Mouse (Mus musculus) brain, adult 10 weeks (tissue): ENCODE data around the gene Sh3bp5l. TPM values are rescaled to one million over a fixed set of nuclear protein-coding genes. Genes with fewer than 3 reads are reported as not detected.

Experiments
- polyA plus RNA-seq: library from polyadenylated mRNA; stranded (reverse); fragments of 350-450 nt; fragmentation: Illumina TruSeq; extraction: RNeasy Lipid Tissue Mini Kit (QIAGEN cat#74804); gene quantifications from one replicate; pipeline ENCODE4 v1.2.3, GENCODE M21; 2015; ENCODE audit warnings: low read depth, low replicate concordance

The Sh3bp5l gene
- 37.3 TPM for polyA plus RNA-seq

GRCm38 (mm10) chr11:58330276-58331148 lies at the start of gene Sh3bp5l, which contains the start of gene Zfp672:
Gene Sh3bp5l (plus strand): TSS chr11:58330724.
Gene Zfp672 (minus strand): TSS chr11:58330339.

GRCm38 (mm10) chr11:58306860-58307308 lies 23.6 kb upstream of the Sh3bp5l start, which contains the start of gene Zfp692:
Gene Zfp692 (plus strand): TSS chr11:58307069.

DNA sequence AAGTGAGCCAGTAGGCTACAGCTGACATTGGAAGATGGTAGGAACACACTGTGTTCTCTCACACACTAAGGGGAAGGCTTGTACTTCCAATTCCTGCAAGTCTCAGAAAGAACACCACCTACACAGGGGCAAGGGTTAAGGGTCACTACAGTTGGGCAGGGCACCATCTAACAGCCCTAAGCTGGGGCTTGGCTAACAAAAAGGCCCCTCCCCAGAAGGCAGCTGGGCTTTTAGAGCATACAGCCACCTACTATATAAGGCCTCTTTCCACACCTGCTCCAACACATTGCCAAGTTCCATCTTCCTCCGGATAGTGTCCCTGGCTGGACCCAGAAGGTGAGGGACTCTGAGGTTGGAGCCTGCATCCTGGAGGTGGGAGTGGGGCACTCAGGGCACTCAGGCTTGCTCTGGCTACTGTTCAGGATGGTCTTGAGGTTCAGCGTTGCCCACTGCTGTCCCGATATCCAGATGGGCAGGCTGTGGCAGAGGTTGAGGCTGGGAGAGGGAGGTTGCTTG lies 48.3 kb downstream of the Sh3bp5l start, which contains the start of gene Lypd8:
Gene Lypd8 (plus strand): TSS at position 281 of the 516 bp plus-strand sequence.

Other genes starting within 250 kb of the Sh3bp5l start
- gene Gm12248, start 237.6 kb upstream of the Sh3bp5l start, polyA plus RNA-seq, result not detected
- 65.9 TPM for gene Cnot8, start 226.6 kb upstream of the Sh3bp5l start, polyA plus RNA-seq
- 10.2 TPM for gene Gemin5, start 162.2 kb upstream of the Sh3bp5l start, polyA plus RNA-seq
- gene Mrpl22, start 159.1 kb upstream of the Sh3bp5l start, polyA plus RNA-seq, result 69.5 TPM
- gene Igtp, start 131.2 kb upstream of the Sh3bp5l start, polyA plus RNA-seq, result 6.6 TPM
- 3.0 TPM for gene Irgm2, start 131.1 kb upstream of the Sh3bp5l start, polyA plus RNA-seq
- gene 4930438A08Rik, start 55.9 kb upstream of the Sh3bp5l start, polyA plus RNA-seq, result not detected
- gene Zfp692, start 23.7 kb upstream of the Sh3bp5l start, polyA plus RNA-seq, result 26.8 TPM
- 35.8 TPM for gene Zfp672, start 385 bp upstream of the Sh3bp5l start, polyA plus RNA-seq
- not detected for gene Lypd8, start 48.3 kb downstream of the Sh3bp5l start, polyA plus RNA-seq
- gene 1810065E05Rik, start 90.4 kb downstream of the Sh3bp5l start, polyA plus RNA-seq, result not detected
- not detected for gene Gm12253, start 101.8 kb downstream of the Sh3bp5l start, polyA plus RNA-seq
- gene Lypd9, start 122.2 kb downstream of the Sh3bp5l start, polyA plus RNA-seq, result not detected
- gene Olfr30, start 131.5 kb downstream of the Sh3bp5l start, polyA plus RNA-seq, result not detected
- not detected for gene Olfr332, start 161.8 kb downstream of the Sh3bp5l start, polyA plus RNA-seq
- gene Olfr331, start 171.8 kb downstream of the Sh3bp5l start, polyA plus RNA-seq, result not detected
- gene Olfr330, start 204.1 kb downstream of the Sh3bp5l start, polyA plus RNA-seq, result not detected
- not detected for gene Olfr329-ps, start 215.7 kb downstream of the Sh3bp5l start, polyA plus RNA-seq
- not detected for gene Olfr328, start 224.9 kb downstream of the Sh3bp5l start, polyA plus RNA-seq
- not detected for gene Olfr224, start 239.8 kb downstream of the Sh3bp5l start, polyA plus RNA-seq
- gene Olfr325, start 247.0 kb downstream of the Sh3bp5l start, polyA plus RNA-seq, result not detected